Mouse (Mus musculus): ENCODE results near the gene Actl6a. TPM values are rescaled to one million over a fixed set of nuclear protein-coding genes. Genes with fewer than 3 reads are reported as not detected.
A peak's percentile ranks its signal among the peaks of the same experiment; 100 is the strongest.
"Not testable (repeated sequence)": the region's sequence is repeated elsewhere in the genome, so short reads cannot be mapped to it uniquely, and the experiment has no call there.

Actl6a gene
- polyA plus RNA-seq (2015; fragmentation: Nextera tagmentation; extraction: Ambion mirVana), result 126 and 139 TPM in 2 replicates

DNA sequence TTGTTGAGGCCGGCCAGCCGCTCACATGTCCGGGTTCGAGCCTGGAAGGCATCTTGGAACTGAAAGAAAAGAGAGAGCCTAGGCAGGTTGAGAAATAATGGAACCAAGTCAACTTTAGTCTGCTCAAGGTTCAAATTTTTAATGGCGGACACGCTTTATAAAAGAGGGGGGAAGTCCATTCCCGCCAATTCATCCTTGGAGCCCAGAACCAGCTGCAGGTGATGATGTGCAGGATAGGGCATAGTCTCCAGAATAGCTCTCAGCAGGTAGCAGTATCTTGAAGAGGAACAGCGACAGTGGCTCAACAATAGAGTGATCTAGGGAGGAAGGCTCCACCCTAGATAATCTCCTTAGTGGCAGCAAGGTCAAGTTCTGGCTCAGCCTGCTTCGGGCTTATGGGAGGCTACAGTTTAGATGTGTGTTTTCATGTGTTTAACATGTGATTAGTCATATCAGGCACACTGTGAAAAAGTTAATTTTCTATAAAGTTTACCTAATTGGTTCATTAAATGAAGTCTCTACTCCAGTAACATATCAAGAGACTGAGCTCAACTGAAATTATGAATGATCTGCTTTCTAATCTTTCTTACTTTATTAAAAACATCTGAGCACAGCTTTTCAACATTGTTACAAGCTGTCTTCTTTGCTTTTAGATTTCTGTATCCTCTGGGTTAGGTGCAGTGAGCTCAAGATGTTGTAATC lies at the start of gene Actl6a:
TSS of gene Actl6a (plus strand) at position 652 of the 702 bp plus-strand sequence.
- not testable (repeated sequence) for H3K27ac ChIP-seq (replicated peaks); H3K4me3 ChIP-seq; H3K9me3 ChIP-seq; H3K36me3 ChIP-seq; H3K9ac ChIP-seq (replicated peaks); ATAC-seq (replicated peaks); H3K4me2 ChIP-seq (replicated peaks); H3K27me3 ChIP-seq
- peaks cover 13% of the 10 kb centered on the region for H3K4me1 ChIP-seq
- WGBS, result 82% methylated on average over 9 of the region's 9 CpGs

DNA sequence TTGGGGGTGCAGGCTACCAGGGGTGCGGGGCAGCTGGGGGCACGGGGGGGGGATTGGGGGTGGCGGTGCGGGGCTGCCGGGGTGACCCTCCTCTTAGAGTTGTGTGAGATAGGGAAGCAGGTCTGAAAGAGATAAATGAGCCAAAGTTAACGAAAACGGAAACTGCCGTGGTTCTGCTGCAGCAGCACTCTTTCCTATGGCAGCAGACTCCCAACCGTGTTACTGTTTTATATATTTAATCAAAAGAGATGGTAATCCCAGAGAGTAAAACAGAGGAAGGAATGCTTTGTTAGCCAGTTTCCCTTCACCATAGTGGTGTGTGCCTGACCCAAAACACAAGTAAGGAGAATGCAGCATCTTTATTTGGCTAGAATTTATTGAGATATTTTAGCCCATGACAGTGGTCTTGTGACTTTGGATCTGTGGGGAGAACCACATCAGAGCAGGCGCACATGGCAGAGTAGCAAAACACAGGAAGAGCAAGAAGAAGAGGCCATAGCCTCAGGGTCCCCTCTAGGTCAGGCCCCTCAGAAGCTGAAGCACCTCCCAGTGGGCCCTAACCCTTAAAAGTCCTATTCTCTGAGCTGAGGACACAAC lies 49.6 kb upstream of the Actl6a start:
- Histone ChIP-seq H3K36me3 (no peaks in the 10 kb centered on the region), H3K27ac (replicated peaks) (no peak overlapping the region), H3K9me3 (no peaks in the 10 kb centered on the region), H3K4me1 (no peaks in the 10 kb centered on the region), H3K4me2 (replicated peaks) (no peak overlapping the region), H3K9ac (replicated peaks) (no peak overlapping the region), H3K4me3 (no peak overlapping the region), H3K27me3 (no peaks in the 10 kb centered on the region)
- WGBS, result 83% methylated on average over 10 of the region's 10 CpGs
- no peak for ATAC-seq (replicated peaks)

DNA sequence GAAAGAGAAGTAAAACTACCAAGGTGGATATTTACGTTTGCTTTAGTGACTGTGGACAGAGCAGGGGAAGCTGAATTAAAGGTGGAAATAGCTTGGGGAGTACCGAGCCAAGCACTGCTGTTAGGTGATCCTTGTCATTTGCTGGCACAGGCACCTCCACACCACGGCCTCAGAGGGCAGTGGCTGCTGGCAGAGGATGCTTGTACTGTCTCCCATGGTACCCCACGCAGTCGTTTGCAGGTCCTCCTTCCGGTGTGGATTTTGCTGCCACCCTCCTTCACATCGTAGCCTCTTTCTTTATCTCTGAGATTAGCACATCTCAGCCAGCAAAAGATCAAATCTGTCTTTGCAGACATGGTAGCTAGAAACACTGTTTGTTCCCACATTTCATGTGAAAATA lies 47.7 kb upstream of the Actl6a start:
- Histone ChIP-seq H3K9me3 (no peaks in the 10 kb centered on the region), H3K36me3 (no peaks in the 10 kb centered on the region), H3K4me3 (no peak overlapping the region), H3K27me3 (no peaks in the 10 kb centered on the region), H3K4me2 (replicated peaks) (no peak overlapping the region), H3K4me1 (no peaks in the 10 kb centered on the region), H3K9ac (replicated peaks) (no peak overlapping the region), H3K27ac (replicated peaks) (no peak overlapping the region)
- no peak for ATAC-seq (replicated peaks)
- WGBS, result 79% methylated on average over 7 of the region's 7 CpGs

DNA sequence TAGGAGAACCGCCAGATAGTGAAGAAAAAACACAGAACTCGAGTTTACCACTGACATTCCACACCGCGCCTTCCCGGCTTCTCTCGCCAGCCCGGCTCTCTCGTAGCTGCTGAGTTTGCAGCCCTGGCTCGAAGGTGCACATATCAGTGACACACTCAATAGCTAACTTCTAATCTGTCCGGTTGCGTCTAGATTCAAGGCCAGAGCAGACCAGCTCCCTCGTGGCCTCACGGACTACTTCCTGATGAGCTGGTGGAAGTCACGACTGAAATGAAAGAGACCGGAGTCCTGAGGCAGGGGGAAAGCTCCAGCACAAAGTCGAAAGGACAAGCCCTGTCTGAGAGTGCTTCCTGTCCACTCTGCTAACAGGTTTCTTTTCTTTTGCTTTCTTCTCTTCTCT lies 47.3 kb upstream of the Actl6a start:
- Histone ChIP-seq H3K4me1 (no peaks in the 10 kb centered on the region), H3K4me3 (no peak overlapping the region), H3K4me2 (replicated peaks) (no peak overlapping the region), H3K9ac (replicated peaks) (no peak overlapping the region), H3K27ac (replicated peaks) (no peak overlapping the region), H3K9me3 (no peaks in the 10 kb centered on the region), H3K27me3 (no peaks in the 10 kb centered on the region), H3K36me3 (no peaks in the 10 kb centered on the region)
- 88% methylated on average over 16 of the region's 16 CpGs for WGBS
- no peak for ATAC-seq (replicated peaks)

DNA sequence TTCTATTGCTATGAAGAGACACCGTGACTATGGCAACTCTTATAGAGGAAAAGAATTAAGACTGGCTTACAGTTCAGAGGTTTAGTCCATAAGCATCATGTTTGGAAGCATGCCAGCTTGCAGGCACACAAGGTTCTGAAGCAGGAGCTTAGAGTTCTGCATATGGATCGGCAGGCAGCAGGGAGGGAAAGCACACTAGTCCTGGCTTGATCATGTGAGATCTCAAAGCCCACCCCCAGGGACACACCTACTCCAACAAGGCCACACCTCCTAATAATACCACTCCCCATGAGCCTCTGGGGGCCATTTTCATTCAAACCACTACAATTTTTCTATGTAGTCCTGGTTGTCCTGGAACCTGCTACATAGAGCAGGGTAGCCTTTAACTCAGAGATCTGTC lies 46.6 kb upstream of the Actl6a start:
- Histone ChIP-seq H3K4me1 (no peaks in the 10 kb centered on the region), H3K4me3 (no peak overlapping the region), H3K27ac (replicated peaks) (no peak overlapping the region), H3K9me3 (no peaks in the 10 kb centered on the region), H3K4me2 (replicated peaks) (no peak overlapping the region), H3K36me3 (no peaks in the 10 kb centered on the region), H3K9ac (replicated peaks) (no peak overlapping the region), H3K27me3 (no peaks in the 10 kb centered on the region)
- ATAC-seq (replicated peaks), result no peak
- WGBS, result 78% methylated on average over 2 of the region's 2 CpGs

GRCm38 (mm10) chr3:32660276-32660675 lies 45.8 kb upstream of the Actl6a start:
- H3K4me3 ChIP-seq, result no peak overlapping the region
- H3K4me2 ChIP-seq (replicated peaks), result no peak overlapping the region
- no peaks in the 10 kb centered on the region for H3K9me3 ChIP-seq
- H3K36me3 ChIP-seq, result no peaks in the 10 kb centered on the region
- 60% methylated on average over 8 of the region's 8 CpGs for WGBS
- H3K27me3 ChIP-seq, result no peaks in the 10 kb centered on the region
- ATAC-seq (replicated peaks), result no peak
- no peak overlapping the region for H3K27ac ChIP-seq (replicated peaks)
- H3K4me1 ChIP-seq, result no peaks in the 10 kb centered on the region
- H3K9ac ChIP-seq (replicated peaks), result no peak overlapping the region

DNA sequence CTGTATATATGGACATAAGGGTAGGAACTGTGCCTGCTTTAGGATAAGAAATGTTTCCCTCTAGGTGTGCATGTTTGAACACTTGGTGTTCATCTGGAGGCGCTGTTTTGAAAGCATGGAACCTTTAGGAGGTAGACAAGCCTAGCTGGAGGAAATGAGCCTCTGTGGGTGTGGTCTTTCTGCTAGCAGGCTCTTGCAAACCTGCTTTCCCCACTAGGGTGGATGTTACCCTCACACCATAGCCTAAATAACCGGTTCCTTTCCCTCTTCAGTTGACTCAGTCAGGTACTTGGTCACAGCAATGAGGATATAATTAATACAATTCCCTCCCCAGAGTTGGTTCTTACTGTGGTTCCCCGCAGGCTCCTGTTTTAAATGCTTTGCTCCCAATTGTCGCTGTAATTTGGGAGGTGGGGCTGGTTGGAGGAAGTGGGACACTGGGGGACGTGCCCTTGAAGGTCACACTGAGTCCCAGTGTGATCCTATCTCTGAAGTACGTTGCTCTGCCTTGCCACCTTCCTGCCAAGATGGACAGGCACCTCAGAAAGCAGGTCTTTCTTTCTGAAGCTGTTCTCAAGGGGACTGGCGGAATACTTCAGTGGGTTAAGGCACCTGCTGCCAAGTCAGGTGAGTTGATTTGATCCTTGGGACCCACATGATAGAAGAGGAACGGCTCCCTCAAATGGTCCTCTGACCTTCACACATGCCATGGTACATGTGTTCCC lies 45.1 kb upstream of the Actl6a start:
- no peaks in the 10 kb centered on the region for H3K27me3 ChIP-seq
- no peaks in the 10 kb centered on the region for H3K4me1 ChIP-seq
- H3K4me3 ChIP-seq, result no peak overlapping the region
- H3K36me3 ChIP-seq, result no peaks in the 10 kb centered on the region
- no peak overlapping the region for H3K27ac ChIP-seq (replicated peaks)
- ATAC-seq (replicated peaks), result no peak
- 70% methylated on average over 8 of the region's 8 CpGs for WGBS
- H3K9me3 ChIP-seq, result no peaks in the 10 kb centered on the region
- no peak overlapping the region for H3K9ac ChIP-seq (replicated peaks)
- H3K4me2 ChIP-seq (replicated peaks), result no peak overlapping the region

GRCm38 (mm10) chr3:32661556-32661930 lies 44.6 kb upstream of the Actl6a start:
- no peaks in the 10 kb centered on the region for H3K4me1 ChIP-seq
- H3K4me3 ChIP-seq, result no peak overlapping the region
- ATAC-seq (replicated peaks), result no peak
- no peaks in the 10 kb centered on the region for H3K36me3 ChIP-seq
- no peaks in the 10 kb centered on the region for H3K27me3 ChIP-seq
- no peak overlapping the region for H3K9ac ChIP-seq (replicated peaks)
- H3K9me3 ChIP-seq, result no peaks in the 10 kb centered on the region
- H3K27ac ChIP-seq (replicated peaks), result no peak overlapping the region
- 98% methylated on average over 3 of the region's 3 CpGs for WGBS
- H3K4me2 ChIP-seq (replicated peaks), result no peak overlapping the region

DNA sequence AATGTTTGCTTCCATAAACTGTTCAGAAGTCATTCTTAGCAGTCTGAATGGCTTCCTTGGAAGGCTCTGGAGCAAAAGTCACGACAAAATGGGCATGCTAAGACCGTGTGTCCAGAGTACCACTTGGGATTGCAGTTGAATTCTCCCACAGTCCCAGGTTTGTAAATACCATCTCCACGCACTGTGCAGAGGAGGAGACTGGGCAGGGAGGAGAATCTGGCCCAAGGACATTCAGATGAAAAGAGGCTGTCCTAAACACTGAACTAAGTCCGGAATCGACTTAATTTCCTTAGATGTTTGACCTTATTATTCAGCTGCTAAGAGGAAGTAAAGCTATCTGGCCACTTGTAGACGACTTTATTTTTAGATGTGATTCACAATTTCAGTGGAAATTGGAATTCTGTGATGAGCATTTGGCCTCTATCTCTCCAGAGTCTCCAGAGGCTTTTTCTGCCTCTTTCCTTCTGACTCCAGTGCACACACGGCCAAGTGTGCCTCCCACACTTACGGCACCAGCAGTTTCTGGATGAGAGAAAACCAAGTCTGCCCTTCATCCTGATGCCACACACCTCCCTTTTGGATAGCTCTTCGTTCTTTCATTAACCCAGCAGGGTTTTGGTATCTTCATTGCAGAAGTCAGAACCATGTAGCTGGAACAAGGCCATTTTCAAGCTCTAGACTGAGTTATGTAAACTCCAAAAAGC lies 37.7 kb upstream of the Actl6a start:
- 0 out of 2 replicates have a peak, but pooled peaks cover 3% of the 10 kb centered on the region for H3K4me1 ChIP-seq
- 0 out of 2 replicates have a peak overlapping the region, but pooled peaks have one; percentile 31 for H3K27ac ChIP-seq (replicated peaks)
- ATAC-seq (replicated peaks), result no peak

GRCm38 (mm10) chr3:32669211-32669610 lies 36.9 kb upstream of the Actl6a start:
- Histone ChIP-seq H3K9ac (replicated peaks) (no peak overlapping the region), H3K27ac (replicated peaks) (0 out of 2 replicates have a peak overlapping the region, but pooled peaks have one; percentile 31), H3K27me3 (no peaks in the 10 kb centered on the region), H3K4me3 (no peak overlapping the region), H3K4me1 (0 out of 2 replicates have a peak, but pooled peaks cover 3% of the 10 kb centered on the region), H3K36me3 (no peaks in the 10 kb centered on the region), H3K4me2 (replicated peaks) (no peak overlapping the region), H3K9me3 (no peaks in the 10 kb centered on the region)
- peak; percentile 53 for ATAC-seq (replicated peaks)
- WGBS, result 69% methylated on average over 6 of the region's 6 CpGs

More for the DNA sequence above, 37.7 kb upstream of the Actl6a start:
- Histone ChIP-seq H3K4me2 (replicated peaks) (no peak overlapping the region), H3K9me3 (no peaks in the 10 kb centered on the region), H3K4me3 (no peak overlapping the region), H3K9ac (replicated peaks) (no peak overlapping the region), H3K27me3 (no peaks in the 10 kb centered on the region), H3K36me3 (no peaks in the 10 kb centered on the region)
- 78% methylated on average over 9 of the region's 9 CpGs for WGBS

DNA sequence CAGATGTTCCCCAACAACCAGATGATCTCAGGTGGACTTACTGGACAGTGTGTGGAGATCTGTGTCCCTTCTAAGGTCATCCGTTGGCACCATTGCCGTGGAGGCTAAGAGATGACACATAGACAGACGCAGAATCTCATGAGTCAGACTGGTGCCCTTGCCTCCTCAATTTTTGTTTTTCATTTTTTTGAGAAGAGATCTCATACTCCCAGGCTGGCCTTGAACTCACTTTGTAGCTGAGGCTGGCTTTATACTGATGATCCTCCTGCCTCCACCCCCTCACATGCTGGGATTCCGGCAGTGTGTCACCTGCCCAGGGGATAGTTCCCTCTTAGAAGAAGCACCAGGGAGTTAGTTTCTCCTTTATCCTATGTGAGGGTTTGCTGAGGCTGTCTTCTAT lies 35.9 kb upstream of the Actl6a start:
- Histone ChIP-seq H3K4me1 (0 out of 2 replicates have a peak, but pooled peaks cover 3% of the 10 kb centered on the region), H3K4me3 (no peak overlapping the region), H3K9ac (replicated peaks) (no peak overlapping the region), H3K36me3 (no peaks in the 10 kb centered on the region), H3K9me3 (no peaks in the 10 kb centered on the region), H3K27ac (replicated peaks) (no peak overlapping the region), H3K4me2 (replicated peaks) (no peak overlapping the region), H3K27me3 (no peaks in the 10 kb centered on the region)
- 92% methylated on average over 4 of the region's 4 CpGs for WGBS
- no peak for ATAC-seq (replicated peaks)

GRCm38 (mm10) chr3:32673151-32673550 lies 32.9 kb upstream of the Actl6a start:
- Histone ChIP-seq H3K27me3 (no peaks in the 10 kb centered on the region), H3K27ac (replicated peaks) (no peak overlapping the region), H3K9me3 (no peaks in the 10 kb centered on the region), H3K4me2 (replicated peaks) (no peak overlapping the region), H3K36me3 (no peaks in the 10 kb centered on the region), H3K4me3 (no peak overlapping the region), H3K4me1 (0 out of 2 replicates have a peak, but pooled peaks cover 3% of the 10 kb centered on the region), H3K9ac (replicated peaks) (no peak overlapping the region)
- no peak for ATAC-seq (replicated peaks)
